ENCODE assay signal across 12 mouse cellular contexts in genomic region chr13:24243964-24244363, GRCm38 (mm10).
"Had no signal": no experiment of that assay in that cellular context is flagged by ENCODE, and none has a peak within 500 bp of the region (broad histone marks: within the 10 kb centered on the region; RNA-seq: fewer than 3 reads in every experiment).

No protein-coding gene starts in this region.

- H3K36me3 ChIP-seq: limb, embryonic 12.5 days; midbrain, embryonic 10.5 days; neural tube, embryonic 15.5 days had no signal

- H3K4me2 ChIP-seq: limb, embryonic 12.5 days; neural tube, embryonic 15.5 days had no signal

- ATAC-seq: intestine, embryonic 16.5 days had no signal

- H3K4me1 ChIP-seq: midbrain, embryonic 10.5 days; neural tube, embryonic 15.5 days had no signal

- H3K27me3 ChIP-seq: limb, embryonic 12.5 days; neural tube, embryonic 15.5 days had no signal

- H3K27ac ChIP-seq: layer of hippocampus, adult 2 months; limb, embryonic 12.5 days; midbrain, embryonic 10.5 days; neural tube, embryonic 15.5 days; stomach, postnatal 0 days had no signal

- H3K9ac ChIP-seq: limb, embryonic 12.5 days; neural tube, embryonic 15.5 days had no signal

- DNase-seq: kidney, adult 9 months; midbrain, embryonic 14.5 days; right cerebral cortex, adult 18-20 months; right cerebral cortex, postnatal 25 days; thymus, postnatal 4 days had no signal

- H3K4me3 ChIP-seq: layer of hippocampus, adult 2 months; limb, embryonic 12.5 days; midbrain, embryonic 10.5 days; myocyte; neural tube, embryonic 15.5 days had no signal

- H3K9me3 ChIP-seq: limb, embryonic 12.5 days; midbrain, embryonic 10.5 days; neural tube, embryonic 15.5 days had no signal
